Mouse (Mus musculus) C2C12 (cell line): ENCODE data around the gene Teddm2. TPM values are rescaled to one million over a fixed set of nuclear protein-coding genes. Genes with fewer than 3 reads are reported as not detected.

Experiments
- H3K27me3 ChIP-seq: one replicate; pipeline ENCODE4 v1.6.1; 2011; ENCODE audit not compliant: control insufficient read depth, insufficient read depth, insufficient read length
- H3K36me3 ChIP-seq: one replicate; pipeline ENCODE4 v1.6.1; 2011; ENCODE audit not compliant: control insufficient read depth, insufficient read depth
- H3K4me3 ChIP-seq: one replicate; pipeline ENCODE4 v1.5.1; 2011; ENCODE audit warnings: mild to moderate bottlenecking, control low read depth; ENCODE audit not compliant: poor library complexity, insufficient read depth, severe bottlenecking
- H3K79me2 ChIP-seq: one replicate; pipeline ENCODE4 v1.6.1; 2011; ENCODE audit not compliant: control insufficient read depth, insufficient read depth
- H3K79me3 ChIP-seq: one replicate; pipeline ENCODE4 v1.6.1; 2011; ENCODE audit warnings: low read depth, control low read depth
- H3ac ChIP-seq: one replicate; pipeline ENCODE3; 2011; ENCODE audit warnings: low read depth; ENCODE audit not compliant: control insufficient read depth, insufficient read length
- CEBPB ChIP-seq: IDR thresholded peaks from one replicate; pipeline ENCODE4 v1.6.1; 2011; ENCODE audit warnings: low read depth, mild to moderate bottlenecking, control low read depth, moderate library complexity
- CTCF ChIP-seq: IDR thresholded peaks from one replicate; pipeline ENCODE4 v1.5.1; 2011; ENCODE audit not compliant: control insufficient read depth, insufficient read depth, insufficient read length
- FOSL1 ChIP-seq: IDR thresholded peaks from one replicate; pipeline ENCODE4 v1.8.0; 2011; ENCODE audit warnings: mild to moderate bottlenecking, low read length; ENCODE audit not compliant: poor library complexity, insufficient read depth, severe bottlenecking
- MAX ChIP-seq: IDR thresholded peaks from one replicate; pipeline ENCODE4 v1.6.1; 2011; ENCODE audit warnings: mild to moderate bottlenecking, control low read depth
- MYOD1 ChIP-seq: IDR thresholded peaks from one replicate; pipeline ENCODE4 v1.6.1; 2011; ENCODE audit warnings: low read depth; ENCODE audit not compliant: control insufficient read depth, insufficient read length
- MYOG ChIP-seq: IDR thresholded peaks from one replicate; pipeline ENCODE4 v1.6.1; 2011; ENCODE audit not compliant: control insufficient read depth, insufficient read length; ENCODE audit errors: extremely low read depth
- USF1 ChIP-seq: IDR thresholded peaks from one replicate; pipeline ENCODE4 v1.6.1; 2011; ENCODE audit warnings: low read depth, mild to moderate bottlenecking, control low read depth, moderate library complexity
- polyA plus RNA-seq: library from polyadenylated mRNA; unstranded; fragments of >200 nt; fragmentation: generic; extraction: Trizol; gene quantifications from one replicate; pipeline ENCODE4 v1.2.1, GENCODE M21; 2012; ENCODE audit warnings: missing spikeins

Gene Teddm2
- polyA plus RNA-seq, 1 experiment: 0.06 TPM

- Histone ChIP-seq H3K79me2 (no peaks in the 10 kb centered on the region), H3K27me3 (no peaks in the 10 kb centered on the region), H3K4me3 (no peak overlapping the region), H3ac (no peak overlapping the region), H3K79me3 (no peaks in the 10 kb centered on the region), H3K36me3 (no peaks in the 10 kb centered on the region)
- TF ChIP-seq USF1 (no peak), CTCF (no peak), MYOD1 (no peak), MYOG (no peak), FOSL1 (no peak), MAX (no peak), CEBPB (no peak)
These were observed 18.6 kb upstream of the Teddm2 start for GRCm38 (mm10) chr1:153918521-153919206.

GRCm38 (mm10) chr1:153913869-153914268 is 13.8 kb upstream of the Teddm2 start:
- H3K36me3 ChIP-seq: no peaks in the 10 kb centered on the region
- no peak overlapping the region for H3K4me3 ChIP-seq
- H3K79me3 ChIP-seq: no peaks in the 10 kb centered on the region
- TF ChIP-seq USF1 (no peak), FOSL1 (no peak), CEBPB (no peak), MYOG (no peak), MAX (no peak), CTCF (no peak), MYOD1 (no peak)
- H3K27me3 ChIP-seq: no peaks in the 10 kb centered on the region
- no peak overlapping the region for H3ac ChIP-seq
- H3K79me2 ChIP-seq: no peaks in the 10 kb centered on the region

- no peak overlapping the region for H3ac ChIP-seq
- H3K4me3 ChIP-seq: no peak overlapping the region
- H3K36me3 ChIP-seq: peaks cover 20% of the 10 kb centered on the region
- H3K79me2 ChIP-seq: no peaks in the 10 kb centered on the region
- TF ChIP-seq MYOD1: no peak
- TF ChIP-seq MYOG: no peak
- no peak for TF ChIP-seq MAX
- no peak for TF ChIP-seq CTCF
- no peak for TF ChIP-seq FOSL1
- no peak for TF ChIP-seq CEBPB
- TF ChIP-seq USF1: no peak
- no peaks in the 10 kb centered on the region for H3K79me3 ChIP-seq
- H3K27me3 ChIP-seq: no peaks in the 10 kb centered on the region
These were observed 11.3 kb upstream of the Teddm2 start for GRCm38 (mm10) chr1:153911276-153911795.

- Histone ChIP-seq H3K27me3 (no peaks in the 10 kb centered on the region), H3K79me2 (no peaks in the 10 kb centered on the region), H3K79me3 (no peaks in the 10 kb centered on the region), H3K36me3 (peaks cover 21% of the 10 kb centered on the region), H3ac (no peak overlapping the region), H3K4me3 (no peak overlapping the region)
- TF ChIP-seq MYOD1 (no peak), CEBPB (no peak), FOSL1 (no peak), MAX (no peak), USF1 (no peak), MYOG (no peak), CTCF (no peak)
These were observed 10.4 kb upstream of the Teddm2 start for GRCm38 (mm10) chr1:153910423-153910822.

- Histone ChIP-seq H3K27me3 (no peaks in the 10 kb centered on the region), H3ac (no peak overlapping the region), H3K4me3 (no peak overlapping the region), H3K36me3 (peaks cover 25% of the 10 kb centered on the region), H3K79me2 (no peaks in the 10 kb centered on the region), H3K79me3 (no peaks in the 10 kb centered on the region)
- TF ChIP-seq CTCF (no peak), MAX (no peak), MYOD1 (no peak), CEBPB (no peak), USF1 (no peak), FOSL1 (no peak), MYOG (no peak)
These were observed 9.9 kb upstream of the Teddm2 start for GRCm38 (mm10) chr1:153909963-153910291.
